Mouse (Mus musculus): Measurements from ENCODE around the gene Fxyd2. TPM values are rescaled to one million over a fixed set of nuclear protein-coding genes. Genes with fewer than 3 reads are reported as not detected.

Gene Fxyd2
- polyA plus RNA-seq, 1 experiment from 2014 or later, result 2.2 TPM

DNA sequence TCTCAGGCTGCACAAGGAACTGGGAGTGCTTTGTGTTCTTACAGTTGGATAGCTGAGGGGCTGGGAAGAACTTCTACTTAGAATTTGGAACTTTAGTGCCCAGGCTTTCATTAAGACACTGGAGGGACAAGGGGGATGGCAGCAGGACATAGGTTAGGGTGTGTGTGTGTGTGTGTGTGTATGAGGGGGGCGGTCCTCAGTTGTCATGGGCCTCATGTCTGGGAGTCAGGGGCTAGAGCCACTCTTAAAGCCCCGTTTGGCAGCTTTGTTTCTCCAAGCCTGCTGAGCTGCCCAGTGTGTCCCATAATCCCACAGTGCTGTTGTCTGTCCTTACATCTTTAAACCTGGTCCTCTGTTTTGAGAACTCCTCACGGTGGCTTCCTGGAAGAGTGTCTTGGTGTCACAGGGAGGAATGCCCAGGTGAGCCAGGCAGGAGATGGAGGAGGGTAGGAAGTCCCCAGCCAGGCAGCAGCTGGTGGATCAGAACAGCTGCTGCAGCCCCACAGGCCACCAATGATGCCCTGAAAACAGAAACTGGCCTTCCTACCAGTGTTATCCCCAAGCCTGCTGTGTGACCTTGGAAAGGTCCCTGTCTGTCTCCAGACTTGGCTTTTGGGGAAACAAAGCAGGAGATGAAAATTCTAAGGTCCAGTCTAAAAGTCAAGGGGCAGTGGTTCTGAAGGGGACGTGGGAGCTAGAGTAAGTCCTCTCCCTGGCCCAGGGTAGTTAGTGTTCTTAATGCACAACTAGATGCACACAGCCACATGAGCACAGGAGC is 13.4 kb downstream of the Fxyd2 start:
- H3K4me2 ChIP-seq (replicated peaks), result no peak overlapping the region
- H3K27me3 ChIP-seq (replicated peaks), result no peaks in the 10 kb centered on the region
- peaks cover 7% of the 10 kb centered on the region; the same call in 1 of the 2 replicates for H3K4me1 ChIP-seq
- H3K36me3 ChIP-seq, result no peaks in the 10 kb centered on the region
- no peak for ATAC-seq (ENCODE audit: low FRiP score, low read depth)
- H3K27ac ChIP-seq, result no peak overlapping the region
- 83% methylated on average over 4 of the region's 4 CpGs for WGBS
- no peaks in the 10 kb centered on the region for H3K9me3 ChIP-seq
- no peak overlapping the region for H3K9ac ChIP-seq
- no peak overlapping the region for H3K4me3 ChIP-seq

DNA sequence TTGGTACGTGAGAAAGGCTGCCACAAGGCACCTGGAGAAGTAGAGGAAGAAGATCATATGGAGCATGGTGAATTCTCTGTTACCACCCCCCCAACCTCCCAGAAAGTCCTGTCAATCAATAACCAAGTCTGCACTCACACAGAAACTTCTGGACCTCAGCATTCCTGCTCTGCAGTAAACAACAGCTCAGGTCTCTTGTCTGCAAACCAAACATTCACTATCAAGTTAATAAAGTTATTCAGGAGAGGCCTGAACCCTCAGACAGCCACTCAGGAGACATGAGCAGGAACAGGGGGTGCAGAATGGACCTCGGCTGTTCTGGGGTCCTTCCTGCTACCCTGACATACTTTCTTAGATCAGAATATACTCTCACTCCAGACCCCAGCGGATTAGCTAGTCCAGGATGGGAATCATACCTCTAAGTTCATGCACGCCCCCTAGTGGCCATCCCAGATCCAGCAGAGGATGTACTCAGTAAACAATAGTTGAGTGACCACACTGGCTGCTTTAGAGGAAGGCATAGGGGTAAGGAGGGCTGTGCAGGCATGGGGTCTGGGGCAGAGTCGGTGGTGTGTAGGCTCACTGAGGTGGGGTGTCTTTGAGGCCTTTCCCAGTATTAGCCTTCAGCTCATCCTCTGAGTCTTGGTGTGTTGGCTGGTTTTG is 14.1 kb downstream of the Fxyd2 start:
- H3K4me3 ChIP-seq, result no peak overlapping the region
- no peaks in the 10 kb centered on the region for H3K9me3 ChIP-seq
- ATAC-seq (ENCODE audit: low FRiP score, low read depth), result no peak
- no peaks in the 10 kb centered on the region for H3K27me3 ChIP-seq (replicated peaks)
- no peak overlapping the region for H3K4me2 ChIP-seq (replicated peaks)
- H3K9ac ChIP-seq, result no peak overlapping the region
- H3K27ac ChIP-seq, result no peak overlapping the region
- H3K4me1 ChIP-seq, result peaks cover 4% of the 10 kb centered on the region; the same call in 1 of the 2 replicates
- no peaks in the 10 kb centered on the region for H3K36me3 ChIP-seq
- WGBS, result 62% methylated on average over 5 of the region's 5 CpGs

DNA sequence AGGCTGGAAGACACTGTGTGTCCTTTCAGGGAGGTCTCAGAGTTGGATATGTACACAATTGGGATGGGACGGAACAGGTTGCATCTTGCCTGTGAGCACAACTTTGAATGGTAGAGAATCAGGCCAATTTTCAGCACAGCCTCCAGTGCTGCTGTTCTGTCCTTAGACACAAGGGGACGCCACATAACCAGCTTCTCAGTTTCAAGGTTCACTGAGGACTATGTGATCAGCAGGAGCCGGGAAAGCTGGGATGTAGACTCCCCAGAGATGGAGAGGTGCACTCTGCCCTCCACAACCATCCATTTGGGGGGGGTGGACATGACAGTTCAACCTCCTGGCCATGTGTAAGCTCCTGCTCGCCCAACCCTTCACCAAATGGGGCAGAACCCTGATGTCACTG is 16.4 kb downstream of the Fxyd2 start:
- Histone ChIP-seq H3K4me1 (peaks cover 4% of the 10 kb centered on the region; the same call in 1 of the 2 replicates), H3K4me3 (no peak overlapping the region), H3K36me3 (no peaks in the 10 kb centered on the region), H3K4me2 (replicated peaks) (no peak overlapping the region), H3K9me3 (no peaks in the 10 kb centered on the region), H3K27ac (no peak overlapping the region), H3K9ac (no peak overlapping the region), H3K27me3 (replicated peaks) (no peaks in the 10 kb centered on the region)
- ATAC-seq (ENCODE audit: low FRiP score, low read depth), result no peak
- 48% methylated on average over 4 of the region's 4 CpGs for whole genome bisulfite sequencing

DNA sequence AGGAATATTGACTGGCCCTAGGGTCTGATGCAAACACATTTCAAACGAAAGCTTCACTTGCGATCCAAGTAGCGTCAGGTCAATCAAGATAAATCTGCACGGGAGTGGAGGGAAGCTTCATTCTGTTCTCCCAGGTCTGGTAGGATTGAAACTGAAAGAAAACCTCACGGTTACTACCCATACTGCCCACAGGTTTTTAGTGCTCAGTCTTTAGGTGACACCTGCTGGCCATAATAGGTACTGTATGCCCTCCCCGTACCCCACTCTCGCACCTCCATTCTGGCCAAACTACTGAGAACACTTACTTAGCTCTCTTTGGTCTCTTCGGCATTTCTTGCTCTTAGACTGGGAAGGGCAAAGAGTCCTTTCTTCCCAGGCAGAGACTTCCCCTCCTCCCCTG is 17.8 kb downstream of the Fxyd2 start:
- H3K9ac ChIP-seq, result no peak overlapping the region
- H3K4me2 ChIP-seq (replicated peaks), result no peak overlapping the region
- H3K4me1 ChIP-seq, result 0 out of 2 replicates have a peak, but pooled peaks cover under 1% of the 10 kb centered on the region
- no peaks in the 10 kb centered on the region for H3K36me3 ChIP-seq
- H3K4me3 ChIP-seq, result no peak overlapping the region
- no peaks in the 10 kb centered on the region for H3K9me3 ChIP-seq
- no peaks in the 10 kb centered on the region for H3K27me3 ChIP-seq (replicated peaks)
- 29% methylated on average over 8 of the region's 8 CpGs for WGBS
- ATAC-seq (ENCODE audit: low FRiP score, low read depth), result no peak
- H3K27ac ChIP-seq, result no peak overlapping the region

DNA sequence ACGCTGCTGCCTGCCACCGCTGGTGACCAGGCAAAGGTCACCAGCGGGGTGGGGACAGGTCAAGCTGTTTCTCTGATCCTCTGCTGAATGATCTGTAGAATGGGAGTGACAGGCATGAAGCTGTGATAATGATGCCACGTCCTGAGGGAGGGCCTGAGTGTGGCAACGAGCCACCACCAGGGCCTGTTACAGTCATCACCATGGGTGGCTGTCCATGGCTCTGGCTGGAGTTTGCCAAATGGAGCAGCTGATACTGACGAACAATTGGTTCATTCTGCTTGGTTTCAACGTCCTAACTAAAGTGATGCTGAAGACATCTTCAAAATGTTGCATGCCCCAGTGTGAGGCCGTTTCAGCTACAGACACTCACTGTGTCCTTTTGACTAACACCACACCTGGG is 18.8 kb downstream of the Fxyd2 start:
- no peak overlapping the region for H3K27ac ChIP-seq
- no peak overlapping the region for H3K4me2 ChIP-seq (replicated peaks)
- WGBS, result 72% methylated on average over 8 of the region's 8 CpGs
- H3K9ac ChIP-seq, result no peak overlapping the region
- ATAC-seq (ENCODE audit: low FRiP score, low read depth), result no peak
- no peaks in the 10 kb centered on the region for H3K9me3 ChIP-seq
- H3K4me3 ChIP-seq, result no peak overlapping the region
- no peaks in the 10 kb centered on the region for H3K36me3 ChIP-seq
- no peaks in the 10 kb centered on the region for H3K4me1 ChIP-seq
- H3K27me3 ChIP-seq (replicated peaks), result no peaks in the 10 kb centered on the region

DNA sequence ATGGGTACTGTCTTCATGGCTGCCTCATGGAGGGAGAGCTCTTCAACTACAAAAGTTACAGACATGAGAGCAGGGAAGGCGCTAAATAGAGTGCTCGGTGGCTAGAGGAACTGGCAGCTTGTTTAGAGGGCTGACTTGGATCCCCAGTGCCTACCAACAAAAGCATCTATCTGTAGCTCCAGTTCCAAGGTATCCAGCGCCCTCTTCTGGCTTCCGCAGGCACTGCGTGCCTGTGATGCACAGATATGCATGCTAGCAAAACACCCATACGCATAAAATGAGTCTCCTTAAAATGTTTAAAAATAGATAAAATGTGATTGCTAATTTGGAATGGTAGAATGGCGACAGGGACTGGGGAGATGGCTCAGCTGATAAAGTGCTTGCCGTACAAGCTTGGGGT is 21.7 kb downstream of the Fxyd2 start:
- Histone ChIP-seq H3K9ac (no peak overlapping the region), H3K4me1 (no peaks in the 10 kb centered on the region), H3K27me3 (replicated peaks) (no peaks in the 10 kb centered on the region), H3K4me3 (no peak overlapping the region), H3K4me2 (replicated peaks) (no peak overlapping the region), H3K36me3 (no peaks in the 10 kb centered on the region), H3K27ac (no peak overlapping the region), H3K9me3 (no peaks in the 10 kb centered on the region)
- ATAC-seq (ENCODE audit: low FRiP score, low read depth), result no peak
- 67% methylated on average over 8 of the region's 8 CpGs for WGBS

DNA sequence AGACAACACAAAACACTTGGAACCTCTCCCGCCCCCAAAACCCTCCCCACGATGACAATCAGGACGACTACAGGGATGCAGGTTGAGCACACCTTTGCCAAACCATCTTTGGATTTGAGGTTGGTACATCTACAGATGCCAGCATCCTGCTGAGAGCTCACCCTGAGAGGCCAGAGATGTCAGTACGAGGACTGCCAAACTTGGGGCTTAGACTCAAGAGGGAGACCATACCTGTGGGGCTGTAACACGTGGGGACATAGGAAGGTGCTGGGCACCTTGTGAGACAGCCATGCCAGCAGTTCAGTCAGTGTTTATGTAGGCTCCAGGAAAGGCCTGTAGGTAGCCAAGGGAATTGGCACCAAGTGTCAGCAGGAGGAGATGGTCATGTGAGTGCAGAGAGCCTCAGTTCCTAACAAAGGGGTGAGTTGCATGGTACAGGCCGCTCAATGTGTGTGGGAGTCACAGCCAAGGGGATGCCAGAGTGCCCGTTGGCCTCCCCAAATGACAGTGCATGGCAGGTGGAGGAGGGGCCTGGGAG is 23.4 kb downstream of the Fxyd2 start:
- Histone ChIP-seq H3K9ac (no peak overlapping the region), H3K4me1 (no peaks in the 10 kb centered on the region), H3K4me3 (no peak overlapping the region), H3K27ac (no peak overlapping the region), H3K27me3 (replicated peaks) (peaks cover 9% of the 10 kb centered on the region; the same call in 1 of the 2 replicates), H3K36me3 (no peaks in the 10 kb centered on the region), H3K9me3 (no peaks in the 10 kb centered on the region), H3K4me2 (replicated peaks) (no peak overlapping the region)
- no peak for ATAC-seq (ENCODE audit: low FRiP score, low read depth)
- WGBS, result 79% methylated on average over 7 of the region's 7 CpGs

DNA sequence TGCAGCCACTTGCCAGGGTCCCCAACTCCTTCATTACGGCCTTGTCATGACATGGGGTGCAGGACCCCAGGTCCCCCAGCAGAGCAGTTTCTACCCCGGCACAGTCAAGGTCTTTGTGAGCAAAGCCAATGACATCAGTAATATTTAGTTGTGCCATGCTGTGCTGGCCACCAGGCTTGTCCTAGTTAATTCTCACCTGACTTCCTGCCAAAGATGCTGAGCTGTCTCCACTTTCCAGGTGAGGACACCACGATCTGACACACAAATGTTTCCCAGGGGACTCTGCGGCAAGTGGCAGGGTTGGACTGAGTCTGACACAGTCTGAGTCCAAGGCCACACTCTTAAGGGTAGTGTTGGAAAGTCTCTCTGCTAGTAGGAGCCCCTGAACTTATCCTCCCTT is 27.0 kb downstream of the Fxyd2 start, which contains the start of gene Dscaml1:
Gene Dscaml1 (plus strand): TSS at position 173 of the 400 bp plus-strand sequence.
- Histone ChIP-seq H3K9me3 (no peaks in the 10 kb centered on the region), H3K27me3 (replicated peaks) (peaks cover 39% of the 10 kb centered on the region), H3K4me1 (peaks cover 16% of the 10 kb centered on the region), H3K27ac (no peak within 1 kb of the TSS), H3K36me3 (no peaks in the 10 kb centered on the region), H3K9ac (no peak within 1 kb of the TSS), H3K4me2 (replicated peaks) (no peak within 1 kb of the TSS), H3K4me3 (no peak within 1 kb of the TSS)
- no peak for ATAC-seq (ENCODE audit: low FRiP score, low read depth)
- 80% methylated on average over 4 of the region's 4 CpGs for WGBS

DNA sequence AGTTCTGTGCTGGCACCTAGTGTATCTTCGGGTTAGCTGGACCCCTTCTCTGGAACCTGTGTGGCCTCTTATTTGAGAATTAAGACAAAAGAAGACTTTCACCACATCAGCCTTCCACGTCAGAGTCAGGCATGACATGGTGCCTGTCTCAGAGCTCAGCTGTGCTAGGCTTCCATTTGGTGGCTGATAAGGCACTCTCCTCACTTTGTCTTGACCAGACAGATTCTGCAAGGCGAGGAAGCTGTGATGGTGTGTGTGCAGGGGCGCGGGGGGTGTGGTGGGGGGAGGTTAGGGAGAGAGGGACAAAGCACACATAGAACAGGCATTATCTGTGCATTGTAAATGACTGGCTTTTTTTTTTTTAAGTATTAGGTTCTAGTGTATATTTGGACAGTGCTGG is 29.9 kb downstream of the Fxyd2 start:
- WGBS, result 35% methylated on average over 5 of the region's 5 CpGs
- Histone ChIP-seq H3K4me1 (peaks cover 35% of the 10 kb centered on the region), H3K9ac (no peak overlapping the region), H3K36me3 (no peaks in the 10 kb centered on the region), H3K27ac (no peak overlapping the region), H3K27me3 (replicated peaks) (peaks cover 52% of the 10 kb centered on the region), H3K9me3 (no peaks in the 10 kb centered on the region), H3K4me3 (no peak overlapping the region), H3K4me2 (replicated peaks) (no peak overlapping the region; the same call in 1 of the 2 replicates)
- ATAC-seq (ENCODE audit: low FRiP score, low read depth), result no peak

DNA sequence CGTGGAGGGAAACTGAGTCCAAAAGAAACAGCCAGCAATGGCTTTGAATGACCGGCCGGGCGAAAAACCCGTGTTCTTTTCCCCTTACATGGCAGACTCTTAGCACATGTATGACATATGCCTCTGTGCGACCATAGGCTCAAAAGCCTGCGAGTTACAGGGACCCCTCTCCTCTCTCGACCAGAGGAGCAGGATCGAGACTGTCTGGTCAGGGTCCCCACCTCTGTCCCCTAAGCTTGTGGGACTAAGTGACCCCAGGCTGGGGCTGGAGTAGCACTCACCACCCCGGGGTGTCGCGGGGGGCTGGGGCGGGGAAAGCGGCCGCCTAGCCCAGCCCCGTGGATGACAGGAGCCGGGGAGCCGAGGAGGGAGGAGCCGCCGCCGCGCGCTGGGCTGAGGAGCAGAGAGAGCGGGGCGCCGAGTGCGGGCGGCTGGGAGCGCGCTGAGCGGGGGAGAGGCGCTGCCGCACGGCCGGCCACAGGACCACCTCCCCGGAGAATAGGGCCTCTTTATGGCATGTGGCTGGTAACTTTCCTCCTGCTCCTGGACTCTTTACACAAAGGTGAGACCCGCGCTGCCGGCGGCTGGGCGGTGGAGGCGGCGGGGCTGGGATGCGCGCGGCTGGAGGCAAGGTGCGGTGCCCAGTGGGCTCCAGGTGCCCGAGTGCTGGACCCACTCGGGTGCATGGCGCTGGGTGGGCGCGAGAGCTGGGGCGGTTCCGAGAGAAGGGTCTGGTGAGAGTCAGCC is 30.7 kb downstream of the Fxyd2 start:
- Histone ChIP-seq H3K9me3 (no peaks in the 10 kb centered on the region), H3K4me3 (peak overlapping the region; percentile 43), H3K4me1 (peaks cover 35% of the 10 kb centered on the region), H3K9ac (peak overlapping the region; percentile 61), H3K27me3 (replicated peaks) (peaks cover 52% of the 10 kb centered on the region), H3K4me2 (replicated peaks) (peak overlapping the region; percentile 66), H3K36me3 (no peaks in the 10 kb centered on the region), H3K27ac (no peak overlapping the region)
- 2% methylated on average over 54 of the region's 54 CpGs for WGBS
- ATAC-seq (ENCODE audit: low FRiP score, low read depth), result peak; percentile 21; the same call in 1 of the 2 replicates

DNA sequence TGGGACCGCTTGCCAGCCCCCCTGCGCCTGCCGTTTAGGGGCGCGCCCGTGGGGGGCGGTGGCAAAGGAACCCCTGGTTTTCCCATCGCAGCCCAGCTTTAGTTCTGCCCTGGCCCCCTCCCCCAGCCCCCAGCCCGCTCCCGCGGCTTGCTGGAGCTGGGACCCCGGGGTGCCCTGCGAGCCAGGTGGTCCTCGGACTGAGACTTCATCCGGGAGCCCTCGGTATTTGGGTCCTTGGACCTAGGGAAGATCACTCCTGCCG is 31.2 kb downstream of the Fxyd2 start:
- H3K4me1 ChIP-seq, result peaks cover 35% of the 10 kb centered on the region
- peaks cover 52% of the 10 kb centered on the region for H3K27me3 ChIP-seq (replicated peaks)
- peak overlapping the region; percentile 43 for H3K4me3 ChIP-seq
- no peak for ATAC-seq (ENCODE audit: low FRiP score, low read depth)
- peak overlapping the region; percentile 61 for H3K9ac ChIP-seq
- 1% methylated on average over 17 of the region's 17 CpGs for WGBS
- no peaks in the 10 kb centered on the region for H3K9me3 ChIP-seq
- H3K4me2 ChIP-seq (replicated peaks), result peak overlapping the region; percentile 66
- no peak overlapping the region for H3K27ac ChIP-seq
- no peaks in the 10 kb centered on the region for H3K36me3 ChIP-seq

DNA sequence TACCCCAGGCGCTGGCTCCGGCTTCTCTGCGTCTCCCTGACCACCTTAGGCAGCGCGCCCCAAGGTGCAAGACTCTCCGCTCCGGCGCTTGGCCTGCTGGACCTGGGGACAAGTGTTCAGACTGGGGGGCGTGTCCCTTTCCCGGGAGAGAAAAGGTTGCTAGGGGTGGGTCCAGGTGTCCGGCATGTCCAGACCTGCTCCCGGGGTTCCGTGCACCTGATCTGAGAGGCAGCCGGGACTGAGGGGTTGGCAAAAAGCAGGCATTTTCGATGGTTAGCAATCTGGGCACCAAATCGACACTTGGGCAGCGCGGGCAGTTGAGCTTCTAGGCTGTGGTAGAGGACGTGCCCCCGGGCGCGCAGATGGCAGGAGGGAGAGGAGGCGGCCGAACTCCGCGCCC is 31.7 kb downstream of the Fxyd2 start:
- Histone ChIP-seq H3K27ac (no peak overlapping the region), H3K36me3 (no peaks in the 10 kb centered on the region), H3K9ac (peak overlapping the region; percentile 61), H3K9me3 (no peaks in the 10 kb centered on the region), H3K4me2 (replicated peaks) (peak overlapping the region; percentile 66), H3K4me1 (peaks cover 35% of the 10 kb centered on the region), H3K4me3 (peak overlapping the region; percentile 43), H3K27me3 (replicated peaks) (peaks cover 52% of the 10 kb centered on the region)
- 0 out of 2 replicates have a peak, but pooled peaks have one; percentile 4 for ATAC-seq (ENCODE audit: low FRiP score, low read depth)
- 2% methylated on average over 26 of the region's 26 CpGs for WGBS

Data from neural tube, embryonic 12.5 days (tissue).